Mouse (Mus musculus): ENCODE results near the gene Gpr3.

DNA sequence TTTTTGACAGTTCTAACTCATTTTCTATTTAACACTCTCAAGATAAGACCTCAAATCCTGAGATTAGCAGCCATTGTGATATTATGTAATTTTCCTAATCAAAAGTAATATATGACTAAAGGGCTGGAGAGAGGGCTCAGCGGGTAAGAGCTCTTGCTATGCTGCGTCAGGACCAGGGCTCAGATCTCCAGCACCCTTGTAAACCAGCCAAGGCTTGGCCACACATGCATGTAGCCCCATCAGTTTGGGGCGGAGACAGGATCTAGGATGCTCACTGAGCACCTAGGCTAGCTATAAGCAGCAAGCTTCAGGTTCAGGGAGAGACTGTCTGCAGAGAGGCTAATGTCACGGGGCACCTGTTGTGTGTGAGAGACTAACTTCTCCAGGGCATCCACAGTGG, 39.9 kb downstream of the Gpr3 start:
- TF ChIP-seq CTCF (IDR thresholded peaks at IDR 0.05; ENCODE audit: low read depth, low read length) (no peak), POLR2A (IDR thresholded peaks at IDR 0.05; ENCODE audit: borderline replicate concordance, low read depth, low read length) (no peak)
